Mouse (Mus musculus): ENCODE results near the gene BC051142. TPM values are rescaled to one million over a fixed set of nuclear protein-coding genes. Genes with fewer than 3 reads are reported as not detected.

BC051142 gene
- polyA plus RNA-seq, 2 experiments: 0.85 to 1.4 TPM

DNA sequence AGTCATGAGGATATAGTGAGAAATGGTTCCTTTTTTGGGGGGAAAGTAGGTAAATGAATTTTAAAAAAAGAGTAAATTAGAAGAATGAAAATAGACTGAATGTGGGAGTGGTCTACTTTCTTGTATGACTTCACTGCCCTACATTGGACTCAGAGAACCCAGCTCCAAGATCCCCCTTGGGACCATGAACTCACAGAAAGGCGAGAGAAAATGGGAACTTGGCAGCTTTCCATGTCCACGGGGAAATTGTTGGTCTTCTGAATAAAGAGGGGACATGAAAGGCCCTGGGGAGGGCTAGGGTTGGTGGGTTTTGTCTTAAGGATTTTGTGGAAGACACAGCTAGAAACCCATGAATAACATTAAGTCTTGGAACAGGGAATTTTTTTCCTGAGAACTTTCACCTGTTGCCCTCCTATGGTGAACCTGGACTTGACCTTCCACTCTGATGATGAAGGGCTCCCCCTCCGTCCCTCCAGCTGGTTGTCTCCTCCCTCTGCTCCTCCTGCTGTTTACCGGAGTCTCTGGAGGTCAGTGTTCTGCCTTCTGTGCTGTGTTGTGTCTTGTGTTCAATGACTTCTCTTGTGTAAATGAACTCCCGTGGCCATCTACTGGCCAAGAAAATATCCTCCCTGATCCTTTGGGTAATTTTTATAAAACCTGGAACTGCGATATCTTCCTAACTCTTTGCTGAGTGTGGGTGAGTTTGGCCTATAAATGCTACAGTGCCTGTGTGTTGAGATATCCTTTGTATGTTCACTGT, 21.0 kb upstream of the BC051142 start:
- no peak for TF ChIP-seq POLR2A (IDR thresholded peaks at IDR 0.05; ENCODE audit: borderline replicate concordance, extremely low read depth, insufficient read depth, insufficient read length)
- Histone ChIP-seq H3K27me3 (ENCODE audit: control insufficient read depth, insufficient read depth, low read length) (no peaks in the 10 kb centered on the region), H3K4me1 (ENCODE audit: control insufficient read depth, insufficient read depth, low read length) (no peaks in the 10 kb centered on the region), H3K36me3 (ENCODE audit: control insufficient read depth, insufficient read depth, low read length) (no peaks in the 10 kb centered on the region), H3K9me3 (ENCODE audit: control insufficient read depth, low read length) (no peaks in the 10 kb centered on the region), H3K4me3 (replicated peaks; ENCODE audit: low read length) (no peak overlapping the region), H3K9ac (ENCODE audit: low read depth, low read length, severe bottlenecking) (no peak overlapping the region), H3K27ac (replicated peaks; ENCODE audit: low read depth, low read length) (no peak overlapping the region), H3K4me2 (replicated peaks; ENCODE audit: low read depth, low read length, severe bottlenecking) (no peak overlapping the region)
- no peak for DNase-seq (ENCODE audit: low spot score)
- no peak for ATAC-seq (ENCODE audit: low FRiP score, low read depth)
- 64% methylated on average over 6 of the region's 6 CpGs for WGBS

DNA sequence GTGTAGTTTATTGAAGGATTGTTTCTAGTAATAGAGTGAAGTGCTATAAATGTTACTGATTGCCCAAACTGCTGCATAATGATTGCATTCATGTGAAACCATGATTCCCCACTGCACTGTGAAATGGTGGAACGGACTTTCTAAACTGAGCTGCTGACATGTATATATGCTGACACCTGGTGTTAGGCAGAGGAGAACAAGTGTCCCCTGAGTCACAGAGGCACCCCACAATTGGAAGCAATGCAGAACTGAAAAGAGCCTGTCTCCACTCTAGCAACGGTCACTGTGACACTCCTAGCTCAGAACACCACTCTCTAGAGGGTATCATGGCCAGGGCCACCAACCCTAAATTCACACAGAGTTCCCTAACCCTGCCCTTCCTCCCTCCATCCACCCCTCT, 19.9 kb upstream of the BC051142 start:
- DNase-seq (ENCODE audit: low spot score) (no peak), ATAC-seq (ENCODE audit: low FRiP score, low read depth) (no peak)
- no peaks in the 10 kb centered on the region for H3K27me3 ChIP-seq (ENCODE audit: control insufficient read depth, insufficient read depth, low read length)
- TF ChIP-seq POLR2A (IDR thresholded peaks at IDR 0.05; ENCODE audit: borderline replicate concordance, extremely low read depth, insufficient read depth, insufficient read length): no peak
- H3K27ac ChIP-seq (replicated peaks; ENCODE audit: low read depth, low read length): no peak overlapping the region
- no peak overlapping the region for H3K4me2 ChIP-seq (replicated peaks; ENCODE audit: low read depth, low read length, severe bottlenecking)
- H3K9me3 ChIP-seq (ENCODE audit: control insufficient read depth, low read length): no peaks in the 10 kb centered on the region
- H3K4me3 ChIP-seq (replicated peaks; ENCODE audit: low read length): no peak overlapping the region
- H3K4me1 ChIP-seq (ENCODE audit: control insufficient read depth, insufficient read depth, low read length): no peaks in the 10 kb centered on the region
- 68% methylated on average over 2 of the region's 2 CpGs for WGBS
- no peaks in the 10 kb centered on the region for H3K36me3 ChIP-seq (ENCODE audit: control insufficient read depth, insufficient read depth, low read length)
- no peak overlapping the region for H3K9ac ChIP-seq (ENCODE audit: low read depth, low read length, severe bottlenecking)

DNA sequence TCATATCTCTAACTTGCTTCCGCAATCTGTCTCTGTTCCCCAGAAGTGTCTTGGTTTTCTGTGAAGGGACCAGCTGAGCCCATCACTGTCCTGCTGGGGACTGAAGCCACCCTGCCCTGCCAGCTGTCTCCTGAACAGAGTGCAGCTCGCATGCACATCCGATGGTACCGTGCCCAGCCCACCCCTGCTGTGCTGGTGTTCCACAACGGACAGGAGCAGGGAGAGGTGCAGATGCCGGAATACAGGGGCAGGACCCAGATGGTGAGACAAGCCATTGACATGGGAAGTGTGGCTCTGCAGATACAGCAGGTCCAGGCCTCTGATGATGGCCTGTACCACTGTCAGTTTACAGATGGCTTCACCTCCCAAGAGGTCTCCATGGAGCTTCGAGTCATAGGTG, 19.2 kb upstream of the BC051142 start:
- TF ChIP-seq POLR2A (IDR thresholded peaks at IDR 0.05; ENCODE audit: borderline replicate concordance, extremely low read depth, insufficient read depth, insufficient read length): no peak
- Histone ChIP-seq H3K36me3 (ENCODE audit: control insufficient read depth, insufficient read depth, low read length) (no peaks in the 10 kb centered on the region), H3K4me3 (replicated peaks; ENCODE audit: low read length) (no peak overlapping the region), H3K4me2 (replicated peaks; ENCODE audit: low read depth, low read length, severe bottlenecking) (no peak overlapping the region), H3K27me3 (ENCODE audit: control insufficient read depth, insufficient read depth, low read length) (no peaks in the 10 kb centered on the region), H3K27ac (replicated peaks; ENCODE audit: low read depth, low read length) (no peak overlapping the region), H3K9me3 (ENCODE audit: control insufficient read depth, low read length) (no peaks in the 10 kb centered on the region), H3K4me1 (ENCODE audit: control insufficient read depth, insufficient read depth, low read length) (no peaks in the 10 kb centered on the region), H3K9ac (ENCODE audit: low read depth, low read length, severe bottlenecking) (no peak overlapping the region)
- WGBS: 82% methylated on average over 7 of the region's 7 CpGs
- DNase-seq (ENCODE audit: low spot score) (no peak), ATAC-seq (ENCODE audit: low FRiP score, low read depth) (no peak)

DNA sequence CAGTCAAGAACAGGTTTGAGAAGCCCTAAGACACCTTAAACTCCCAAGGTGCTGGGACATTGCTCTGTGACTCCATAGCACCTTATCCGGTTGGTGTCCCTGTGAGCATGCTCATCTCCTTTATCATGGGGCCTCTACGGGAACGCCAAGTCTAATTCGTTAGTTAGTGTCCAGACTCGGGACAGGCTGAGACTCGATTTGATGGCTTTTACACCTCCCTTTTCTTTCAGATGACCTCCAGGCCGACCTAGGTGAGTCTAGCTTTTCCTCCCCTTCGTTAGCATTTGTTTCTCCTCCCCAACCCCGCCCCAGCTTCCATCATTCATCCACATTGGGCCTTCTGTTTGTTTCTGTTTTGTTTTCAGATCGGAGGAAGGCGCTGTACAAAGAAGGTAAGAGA, 16.7 kb upstream of the BC051142 start:
- no peaks in the 10 kb centered on the region for H3K9me3 ChIP-seq (ENCODE audit: control insufficient read depth, low read length)
- no peak for TF ChIP-seq POLR2A (IDR thresholded peaks at IDR 0.05; ENCODE audit: borderline replicate concordance, extremely low read depth, insufficient read depth, insufficient read length)
- H3K36me3 ChIP-seq (ENCODE audit: control insufficient read depth, insufficient read depth, low read length): no peaks in the 10 kb centered on the region
- no peak overlapping the region for H3K4me3 ChIP-seq (replicated peaks; ENCODE audit: low read length)
- no peaks in the 10 kb centered on the region for H3K4me1 ChIP-seq (ENCODE audit: control insufficient read depth, insufficient read depth, low read length)
- H3K27me3 ChIP-seq (ENCODE audit: control insufficient read depth, insufficient read depth, low read length): no peaks in the 10 kb centered on the region
- H3K27ac ChIP-seq (replicated peaks; ENCODE audit: low read depth, low read length): no peak overlapping the region
- DNase-seq (ENCODE audit: low spot score) (no peak), ATAC-seq (ENCODE audit: low FRiP score, low read depth) (no peak)
- H3K9ac ChIP-seq (ENCODE audit: low read depth, low read length, severe bottlenecking): no peak overlapping the region
- no peak overlapping the region for H3K4me2 ChIP-seq (replicated peaks; ENCODE audit: low read depth, low read length, severe bottlenecking)
- 76% methylated on average over 11 of the region's 11 CpGs for WGBS

DNA sequence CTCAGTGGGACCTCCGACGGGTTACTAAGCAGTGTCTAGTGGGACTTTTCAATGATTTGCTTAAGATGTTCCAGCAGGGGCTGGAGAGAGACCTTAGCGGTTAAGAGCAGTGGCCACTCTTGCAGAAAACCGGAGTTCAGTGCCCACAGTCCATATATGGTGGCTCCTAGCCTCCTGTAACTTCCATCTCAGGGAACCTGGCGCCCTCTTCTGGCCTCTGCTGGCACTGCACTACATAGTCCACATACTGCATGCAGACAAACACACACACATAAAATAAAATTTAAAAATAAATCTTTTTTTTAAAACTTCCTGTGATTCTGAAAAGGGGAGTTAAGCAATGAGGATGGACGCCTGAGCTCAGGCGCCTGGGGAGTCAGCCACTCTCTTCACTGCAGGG, 15.4 kb upstream of the BC051142 start:
- Histone ChIP-seq H3K9me3 (ENCODE audit: control insufficient read depth, low read length) (no peaks in the 10 kb centered on the region), H3K36me3 (ENCODE audit: control insufficient read depth, insufficient read depth, low read length) (no peaks in the 10 kb centered on the region), H3K27ac (replicated peaks; ENCODE audit: low read depth, low read length) (no peak overlapping the region), H3K9ac (ENCODE audit: low read depth, low read length, severe bottlenecking) (no peak overlapping the region), H3K4me1 (ENCODE audit: control insufficient read depth, insufficient read depth, low read length) (no peaks in the 10 kb centered on the region), H3K27me3 (ENCODE audit: control insufficient read depth, insufficient read depth, low read length) (no peaks in the 10 kb centered on the region), H3K4me3 (replicated peaks; ENCODE audit: low read length) (no peak overlapping the region), H3K4me2 (replicated peaks; ENCODE audit: low read depth, low read length, severe bottlenecking) (no peak overlapping the region)
- DNase-seq (ENCODE audit: low spot score): no peak
- TF ChIP-seq POLR2A (IDR thresholded peaks at IDR 0.05; ENCODE audit: borderline replicate concordance, extremely low read depth, insufficient read depth, insufficient read length): no peak
- no peak for ATAC-seq (ENCODE audit: low FRiP score, low read depth)
- 75% methylated on average over 7 of the region's 7 CpGs for WGBS
